Mouse (Mus musculus): Measurements from ENCODE around the gene Rpl19.
A peak's percentile ranks its signal among the peaks of the same experiment; 100 is the strongest.

Gene Rpl19

GRCm38 (mm10) chr11:97998898-97999608, 27.5 kb upstream of the Rpl19 start:
- DNase-seq (ENCODE audit: low read depth) = no peak

DNA sequence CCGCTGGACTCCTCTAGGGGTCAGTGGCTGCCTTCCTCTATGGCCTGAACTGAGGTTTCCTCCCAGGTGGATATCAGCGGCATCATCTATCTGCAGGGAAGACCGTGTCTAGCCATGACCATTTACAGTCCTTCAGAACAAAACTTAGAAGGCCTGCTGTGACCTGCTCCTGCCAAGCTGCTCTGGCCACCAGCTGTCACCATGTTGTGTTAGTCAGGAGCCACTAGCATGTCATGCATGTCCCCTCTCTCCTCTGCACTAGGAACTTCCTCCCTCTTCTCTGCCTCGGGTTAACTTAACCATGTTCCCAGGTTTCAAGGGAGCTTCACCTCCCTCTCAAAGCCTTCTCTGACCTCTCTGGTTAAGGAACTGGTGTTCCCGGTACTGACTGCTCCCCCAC, 26.8 kb upstream of the Rpl19 start:
- DNase-seq (ENCODE audit: low read depth) = no peak

- no peak for DNase-seq (ENCODE audit: low read depth)
Measured at GRCm38 (mm10) chr11:98000378-98001140, 26.0 kb upstream of the Rpl19 start.

GRCm38 (mm10) chr11:98001351-98001824, 25.1 kb upstream of the Rpl19 start:
- no peak for DNase-seq (ENCODE audit: low read depth)

- DNase-seq (ENCODE audit: low read depth) = no peak
Measured at GRCm38 (mm10) chr11:98001986-98002385, 24.5 kb upstream of the Rpl19 start.

DNA sequence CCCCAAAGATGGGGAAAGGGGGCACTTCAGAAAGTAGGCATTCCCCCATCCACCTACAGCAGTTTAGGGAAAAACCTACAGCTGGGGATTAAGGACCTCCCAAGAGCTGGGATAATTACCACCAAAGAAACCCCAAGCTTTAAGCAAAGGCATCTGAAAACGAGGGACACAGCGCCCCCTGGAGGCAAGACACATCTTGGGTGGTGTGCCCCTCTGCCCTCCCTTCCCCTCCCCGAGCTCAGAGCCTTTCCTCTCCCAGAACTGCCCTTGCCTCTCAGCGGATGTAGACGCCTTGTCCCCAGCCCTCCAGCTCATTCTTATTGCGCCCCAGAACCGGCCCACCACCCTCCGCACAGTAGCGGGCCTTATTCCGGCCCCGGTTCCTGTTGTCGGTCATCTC, 23.9 kb upstream of the Rpl19 start:
- peak; percentile 68 for DNase-seq (ENCODE audit: low read depth)

DNA sequence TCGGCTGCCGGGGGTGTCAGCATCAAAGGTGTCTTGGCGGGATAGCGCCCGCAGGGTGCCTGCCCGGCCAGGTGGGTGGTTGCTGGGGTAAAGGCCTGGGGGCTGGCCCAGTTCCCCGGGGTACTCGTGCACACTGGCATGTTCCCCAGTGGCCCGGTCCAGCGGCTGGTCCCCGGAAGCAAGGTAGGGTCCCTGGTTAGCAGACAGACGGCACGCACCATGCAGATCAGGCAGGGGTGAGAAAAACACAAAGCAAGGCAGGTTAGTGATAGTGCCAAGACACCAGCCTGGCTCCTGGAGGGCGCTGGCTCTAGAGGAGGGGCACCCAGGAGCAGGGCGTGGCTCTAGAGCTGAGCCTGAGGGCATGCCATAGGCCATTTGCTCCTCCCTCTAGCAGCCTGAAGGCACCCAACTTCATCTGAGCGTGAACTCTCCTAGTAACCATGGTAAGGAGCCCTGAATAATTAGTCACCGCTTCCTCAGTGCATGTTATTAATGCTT, 23.3 kb upstream of the Rpl19 start:
- DNase-seq (ENCODE audit: low read depth) = no peak

GRCm38 (mm10) chr11:98004161-98004560, 22.3 kb upstream of the Rpl19 start:
- DNase-seq (ENCODE audit: low read depth) = no peak

DNA sequence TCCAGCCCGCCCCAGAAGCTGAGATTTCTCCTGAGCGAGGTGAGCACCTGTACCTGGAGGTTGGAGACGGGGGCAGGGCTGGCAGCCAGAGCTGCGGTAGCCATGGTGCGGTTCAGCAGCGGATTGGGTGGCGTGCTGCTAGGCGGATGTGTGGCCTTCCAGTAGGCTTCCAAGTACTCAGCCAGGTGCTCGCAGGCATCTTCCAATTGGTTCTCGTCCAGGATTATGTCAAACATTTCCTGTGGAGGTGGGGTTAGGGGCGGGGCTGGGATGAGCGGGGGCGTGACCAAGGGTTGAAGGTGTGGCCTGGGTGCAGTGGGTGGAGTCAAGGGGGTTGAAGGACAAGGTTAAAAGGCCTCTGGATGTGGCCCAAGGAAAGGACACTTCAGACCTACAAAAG, 21.4 kb upstream of the Rpl19 start:
- no peak for DNase-seq (ENCODE audit: low read depth)

GRCm38 (mm10) chr11:98005686-98006085, 20.8 kb upstream of the Rpl19 start:
- DNase-seq (ENCODE audit: low read depth) = no peak

DNA sequence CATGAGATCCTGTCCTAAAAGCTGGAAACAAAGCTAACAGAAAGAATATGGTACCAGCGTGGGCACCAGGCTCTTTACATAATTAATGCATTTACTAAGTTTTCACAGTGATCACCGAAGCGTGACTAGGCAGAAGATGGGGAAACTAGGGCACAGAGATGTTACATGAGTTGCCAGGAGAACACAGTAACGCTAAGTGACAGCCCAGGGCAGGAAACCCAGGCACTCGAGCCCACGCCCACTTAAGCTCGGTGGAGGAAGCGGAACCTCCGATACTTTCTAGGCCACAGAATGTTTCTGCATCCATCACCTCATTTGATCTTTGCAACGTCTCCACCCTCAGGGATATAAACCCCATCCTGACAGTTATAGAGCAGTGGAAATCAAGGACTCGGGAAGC, 18.4 kb upstream of the Rpl19 start:
- DNase-seq (ENCODE audit: low read depth) = no peak

GRCm38 (mm10) chr11:98011716-98012115, 14.8 kb upstream of the Rpl19 start:
- no peak for DNase-seq (ENCODE audit: low read depth)

DNA sequence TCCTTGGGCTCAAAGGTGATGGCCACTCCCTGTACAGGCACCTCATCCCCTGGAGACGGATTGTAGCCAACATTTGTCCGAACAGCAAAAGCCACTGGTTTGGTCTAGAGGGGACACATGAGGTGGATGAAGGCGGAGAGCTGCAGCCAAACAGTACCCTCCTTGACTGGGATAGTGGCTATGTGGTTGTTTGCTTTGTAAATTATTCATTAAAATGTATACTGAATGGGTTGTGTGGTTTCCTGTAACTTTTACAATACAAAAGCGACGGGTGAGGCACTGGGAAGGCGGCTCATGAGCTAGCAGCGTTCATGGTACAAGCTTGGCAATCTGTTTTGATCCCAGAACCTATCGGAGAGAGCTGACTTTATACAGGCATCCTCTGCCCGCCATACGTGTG, 13.7 kb upstream of the Rpl19 start:
- no peak for DNase-seq (ENCODE audit: low read depth)

- no peak for DNase-seq (ENCODE audit: low read depth)
Measured at GRCm38 (mm10) chr11:98016177-98016576, 10.3 kb upstream of the Rpl19 start.

DNA sequence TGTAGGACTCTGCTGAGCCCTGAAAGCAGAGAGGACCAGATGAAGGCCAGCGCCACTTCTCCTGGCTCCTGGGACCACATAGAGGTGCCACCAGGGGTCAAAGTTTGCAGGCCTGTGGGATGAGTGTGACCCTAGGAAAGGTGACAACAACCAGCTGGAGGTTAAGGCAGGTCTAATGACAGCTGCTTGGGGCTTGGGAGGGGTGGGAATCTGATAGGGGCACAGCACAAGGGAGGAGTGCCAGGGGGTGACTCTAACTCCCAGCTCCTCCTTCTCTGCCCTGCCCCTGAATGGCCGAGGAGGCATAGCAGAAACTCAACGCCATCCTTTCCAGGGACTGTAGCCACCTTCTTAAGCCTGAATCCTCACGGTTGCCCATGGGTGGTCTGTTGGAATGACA, 9.7 kb upstream of the Rpl19 start:
- no peak for DNase-seq (ENCODE audit: low read depth)

- DNase-seq (ENCODE audit: low read depth) = peak; percentile 54
Measured at GRCm38 (mm10) chr11:98018222-98018621, 8.3 kb upstream of the Rpl19 start.

DNA sequence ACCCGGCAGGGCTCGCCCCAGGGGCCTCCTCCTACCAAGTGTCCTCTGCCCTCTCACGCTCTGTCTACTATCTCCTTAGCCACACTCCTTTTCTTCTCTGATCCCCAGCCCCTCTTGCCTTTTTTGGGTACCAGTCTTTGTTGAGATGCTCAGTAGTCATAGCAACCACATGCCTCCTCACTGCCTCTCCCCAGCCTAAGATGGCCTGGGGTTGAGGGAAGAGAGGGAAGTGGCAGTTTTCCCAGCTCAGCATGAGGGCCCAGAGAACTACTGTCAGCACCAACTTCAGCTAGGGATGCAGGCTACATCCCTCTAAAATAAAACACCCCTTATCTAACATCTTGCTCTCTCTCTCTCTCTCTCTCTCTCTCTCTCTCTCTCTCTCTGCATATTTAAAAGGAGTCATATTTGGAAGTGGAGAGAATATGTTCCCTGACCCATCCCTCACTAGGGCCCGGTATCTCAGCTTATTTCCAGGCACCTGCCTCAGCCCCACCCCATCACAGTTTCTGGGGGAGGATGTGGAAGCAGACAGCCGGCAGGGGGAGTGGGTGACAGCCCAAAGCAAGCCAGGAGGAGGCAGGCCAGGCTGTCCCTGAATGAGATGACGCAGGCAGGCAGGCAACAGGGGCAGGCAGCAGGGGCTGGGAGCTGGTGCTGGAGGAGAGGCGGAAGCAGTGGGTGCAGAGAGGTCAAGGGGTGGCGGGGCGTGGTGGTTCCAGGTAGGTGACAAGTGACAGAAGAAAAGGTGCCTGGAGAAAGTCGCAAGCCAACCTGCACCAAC, 7.5 kb upstream of the Rpl19 start:
- peak; percentile 43 for DNase-seq (ENCODE audit: low read depth)

GRCm38 (mm10) chr11:98019883-98020610, 6.5 kb upstream of the Rpl19 start:
- no peak for DNase-seq (ENCODE audit: low read depth)

DNA sequence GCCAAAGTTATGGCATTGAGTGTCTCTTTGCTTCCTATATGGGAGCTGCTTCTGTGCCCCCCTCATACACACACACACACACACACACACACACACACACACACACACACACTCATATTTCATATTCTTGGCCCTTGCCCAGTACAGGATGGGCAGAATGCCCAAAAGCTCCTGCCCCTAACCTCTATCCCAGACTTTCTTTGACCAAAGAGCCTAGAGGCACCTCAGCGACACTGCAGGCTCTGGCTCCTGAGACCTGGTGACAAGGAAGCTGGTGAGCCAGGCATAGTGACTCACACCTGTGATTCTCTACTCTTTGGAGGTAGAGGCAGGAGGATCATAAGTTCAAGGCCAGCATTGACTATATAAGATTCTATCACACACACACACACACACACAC, 5.8 kb upstream of the Rpl19 start:
- DNase-seq (ENCODE audit: low read depth) = peak; percentile 44

GRCm38 (mm10) chr11:98021118-98021517, 5.4 kb upstream of the Rpl19 start:
- DNase-seq (ENCODE audit: low read depth) = no peak

DNA sequence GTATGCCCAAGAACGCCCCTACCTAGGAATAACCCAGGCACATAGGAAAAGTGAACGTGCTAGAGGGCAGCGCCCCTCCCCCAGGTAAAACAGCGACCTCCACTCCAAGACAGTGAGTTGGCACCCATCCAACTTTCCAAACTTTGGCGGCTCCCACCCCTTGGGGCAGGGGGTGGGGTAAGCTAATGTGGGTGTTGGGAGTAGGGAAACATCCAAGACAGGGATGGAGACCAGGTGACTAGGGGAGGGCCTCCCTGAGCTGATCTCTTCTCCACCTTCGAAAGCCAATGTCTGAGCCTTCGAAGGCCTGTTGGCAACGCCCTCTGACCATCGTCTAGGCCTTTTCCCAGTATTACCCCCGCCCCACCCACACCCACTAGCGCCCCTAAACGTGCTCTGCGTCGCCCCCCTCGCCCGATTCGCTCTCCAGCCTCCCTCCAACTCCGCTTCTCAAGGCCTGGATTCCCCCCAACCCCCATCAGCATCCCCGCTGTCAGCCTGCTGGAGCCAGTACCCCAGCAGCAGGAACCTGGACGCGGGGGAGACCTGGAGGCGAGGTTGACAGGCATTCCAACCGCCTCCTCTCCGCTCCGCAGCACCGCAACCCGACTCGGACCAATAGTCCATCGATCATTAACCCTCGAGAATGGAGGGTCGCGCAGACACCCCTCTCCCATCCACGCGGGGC, 4.8 kb upstream of the Rpl19 start:
- no peak for DNase-seq (ENCODE audit: low read depth)

All from 416B (cell line).